ENCODE assay signal across 15 mouse cellular contexts in genomic region chr5:142931241-142931745, GRCm38 (mm10). TPM values are rescaled to one million over a fixed set of nuclear protein-coding genes. Genes with fewer than 3 reads are reported as not detected.
DNase-seq lines count a peak whose midpoint lies in the region; ATAC-seq and TF ChIP-seq lines count a peak whose summit lies in the region.
"Had no signal": no experiment of that assay in that cellular context is flagged by ENCODE, and none has a peak within 500 bp of the region (broad histone marks: within the 10 kb centered on the region; RNA-seq: fewer than 3 reads in every experiment).

No protein-coding gene starts in this region.

- H3K36me3 ChIP-seq in forebrain, embryonic 10.5 days (replicated peaks) = no peaks in the 10 kb centered on the region
- H3K36me3 ChIP-seq in forebrain, embryonic 12.5 days (replicated peaks) = no peaks in the 10 kb centered on the region
- H3K36me3 ChIP-seq in intestine, embryonic 15.5 days = no peaks in the 10 kb centered on the region
- H3K36me3 ChIP-seq in macrophage (ENCODE audit: inconsistent target) = no peaks in the 10 kb centered on the region
- H3K36me3 ChIP-seq in thymus, adult 2 months (ENCODE audit: control insufficient read depth, insufficient read depth, low read length) = no peaks in the 10 kb centered on the region
- H3K36me3 ChIP-seq: embryonic facial prominence, embryonic 13.5 days; forebrain, embryonic 15.5 days; midbrain, embryonic 12.5 days had no signal

- no peak overlapping the region for H3K4me3 ChIP-seq in forebrain, embryonic 10.5 days
- no peak overlapping the region for H3K4me3 ChIP-seq in forebrain, embryonic 12.5 days (replicated peaks)
- no peak overlapping the region for H3K4me3 ChIP-seq in lung, adult 2 months (replicated peaks; ENCODE audit: extremely low read depth, low read depth, low read length)
- H3K4me3 ChIP-seq in intestine, embryonic 15.5 days (replicated peaks) = no peak overlapping the region
- H3K4me3 ChIP-seq in macrophage (ENCODE audit: inconsistent target) = no peak overlapping the region
- no peak overlapping the region for H3K4me3 ChIP-seq in thymus, adult 2 months (ENCODE audit: control insufficient read depth, insufficient read depth, low read length)
- H3K4me3 ChIP-seq: embryonic facial prominence, embryonic 13.5 days; forebrain, embryonic 15.5 days; midbrain, embryonic 12.5 days had no signal

- H3K9ac ChIP-seq in forebrain, embryonic 12.5 days = no peak overlapping the region
- no peak overlapping the region for H3K9ac ChIP-seq in intestine, embryonic 15.5 days
- H3K9ac ChIP-seq: embryonic facial prominence, embryonic 13.5 days; forebrain, embryonic 15.5 days; midbrain, embryonic 12.5 days had no signal

- TF ChIP-seq CTCF in lung, adult 2 months (IDR thresholded peaks at IDR 0.05; ENCODE audit: insufficient read depth, low read length) = no peak
- TF ChIP-seq CTCF in thymus, adult 2 months (IDR thresholded peaks at IDR 0.05; ENCODE audit: borderline replicate concordance, control insufficient read depth, extremely low read depth, insufficient read depth, low read length, poor library complexity) = no peak

- ATAC-seq in forebrain, embryonic 12.5 days (ENCODE audit: low FRiP score) = no peak
- ATAC-seq in intestine, embryonic 15.5 days = no peak
- ATAC-seq: forebrain, embryonic 15.5 days had no signal

- no peak overlapping the region for H3K4me2 ChIP-seq in forebrain, embryonic 12.5 days
- H3K4me2 ChIP-seq in intestine, embryonic 15.5 days (replicated peaks) = no peak overlapping the region
- H3K4me2 ChIP-seq: forebrain, embryonic 15.5 days; midbrain, embryonic 12.5 days had no signal

- no peaks in the 10 kb centered on the region for H3K9me3 ChIP-seq in forebrain, embryonic 10.5 days
- no peaks in the 10 kb centered on the region for H3K9me3 ChIP-seq in forebrain, embryonic 12.5 days
- no peaks in the 10 kb centered on the region for H3K9me3 ChIP-seq in intestine, embryonic 15.5 days
- H3K9me3 ChIP-seq: embryonic facial prominence, embryonic 13.5 days; forebrain, embryonic 15.5 days; midbrain, embryonic 12.5 days had no signal

- peaks cover 24% of the 10 kb centered on the region for H3K27me3 ChIP-seq in forebrain, embryonic 10.5 days (ENCODE audit: poor library complexity, severe bottlenecking)
- peaks cover 29% of the 10 kb centered on the region for H3K27me3 ChIP-seq in forebrain, embryonic 12.5 days
- H3K27me3 ChIP-seq in intestine, embryonic 15.5 days (replicated peaks) = no peaks in the 10 kb centered on the region
- H3K27me3 ChIP-seq in thymus, adult 2 months (ENCODE audit: control insufficient read depth, insufficient read depth, low read length) = no peaks in the 10 kb centered on the region
- H3K27me3 ChIP-seq: embryonic facial prominence, embryonic 13.5 days; forebrain, embryonic 15.5 days had no signal

- peaks cover 38% of the 10 kb centered on the region for H3K79me2 ChIP-seq in macrophage (ENCODE audit: inconsistent target)

- H3K27ac ChIP-seq in forebrain, embryonic 10.5 days = peak overlapping the region; percentile 41; the same call in 1 of the 2 replicates
- H3K27ac ChIP-seq in forebrain, embryonic 12.5 days = no peak overlapping the region
- H3K27ac ChIP-seq in intestine, embryonic 15.5 days = 0 out of 2 replicates have a peak overlapping the region, but pooled peaks have one; percentile 9
- H3K27ac ChIP-seq in macrophage = peak overlapping the region; percentile 48; the same call in 1 of the 2 replicates
- no peak overlapping the region for H3K27ac ChIP-seq in thymus, adult 2 months (ENCODE audit: control insufficient read depth, insufficient read depth, low read length)
- H3K27ac ChIP-seq: forebrain, embryonic 15.5 days; midbrain, embryonic 12.5 days had no signal

- TF ChIP-seq POLR2A in lung, adult 2 months (IDR thresholded peaks at IDR 0.05; ENCODE audit: borderline replicate concordance, extremely low read depth, low read depth, low read length) = no peak
- no peak for TF ChIP-seq POLR2A in thymus, adult 2 months (IDR thresholded peaks at IDR 0.05; ENCODE audit: control insufficient read depth, extremely low read depth, insufficient read depth, low read length, poor library complexity)

- peaks cover 44% of the 10 kb centered on the region for H3K4me1 ChIP-seq in forebrain, embryonic 10.5 days
- H3K4me1 ChIP-seq in forebrain, embryonic 12.5 days = peaks cover 21% of the 10 kb centered on the region
- H3K4me1 ChIP-seq in lung, adult 2 months (ENCODE audit: control insufficient read depth, insufficient read depth, low read length) = peaks cover 8% of the 10 kb centered on the region
- peaks cover 24% of the 10 kb centered on the region for H3K4me1 ChIP-seq in intestine, embryonic 15.5 days (replicated peaks)
- H3K4me1 ChIP-seq in thymus, adult 2 months (replicated peaks; ENCODE audit: control insufficient read depth, insufficient read depth, low read length) = peaks cover 46% of the 10 kb centered on the region

- WGBS in forebrain, embryonic 10.5 days = 83% methylated on average over 9 of the region's 9 CpGs
- WGBS in forebrain, embryonic 12.5 days = 87% methylated on average over 9 of the region's 9 CpGs
- WGBS in lung, adult 2 months = 88% methylated on average over 9 of the region's 9 CpGs
- 90% methylated on average over 9 of the region's 9 CpGs for WGBS in intestine, embryonic 15.5 days
- WGBS in macrophage (ENCODE audit: missing documents) = 92% methylated on average over 9 of the region's 9 CpGs
- 88% methylated on average over 9 of the region's 9 CpGs for WGBS in thymus, adult 2 months

- no peak for DNase-seq in forebrain, embryonic 10.5 days (ENCODE audit: extremely low spot score, low spot score)
- peak; percentile 20 for DNase-seq in lung, adult 2 months
- DNase-seq in lung, postnatal 4 days = no peak
- no peak for DNase-seq in adrenal gland, postnatal 36 days
- no peak for DNase-seq in thymus, adult 2 months
- DNase-seq: cerebellum, postnatal 25 days; kidney, adult 18-20 months; lung, adult 18-20 months; thymus, postnatal 25 days had no signal

RNA-seq across cellular contexts. Expression of gene Actb, which starts 24.7 kb away (rescaled TPM):
- polyA plus RNA-seq in forebrain, embryonic 10.5 days (2016; fragmentation: Nextera tagmentation; extraction: Ambion mirVana) = 12,867 and 12,868 TPM in 2 replicates
- 12,389 and 14,301 TPM in 2 replicates for polyA plus RNA-seq in forebrain, embryonic 12.5 days (2016; fragmentation: Nextera tagmentation; extraction: Ambion mirVana)
- polyA plus RNA-seq in lung, adult 2 months (2012; rRNA removed) = 5,708 and 6,451 TPM in 2 replicates
- 14,579 and 17,104 TPM in 2 replicates for polyA plus RNA-seq in intestine, embryonic 15.5 days (2015; fragmentation: Nextera tagmentation; extraction: Ambion mirVana)
- total RNA-seq in macrophage (2018; cell fraction: chromatin; rRNA removed) = 1,000 to 10,000 TPM in 20 of 26 experiments, 100 to 1,000 TPM in 6; 611 to 2,451 (median 1,466) TPM
- over 10,000 TPM in 12 of 26 experiments, 1,000 to 10,000 TPM in 14; 5,675 to 13,626 (median 9,300) TPM for total RNA-seq in macrophage (2018; cell fraction: cytosol; rRNA removed)
- over 10,000 TPM in 1 of 26 experiments, 1,000 to 10,000 TPM in 25; 1,921 to 11,492 (median 4,963) TPM for total RNA-seq in macrophage (2018; cell fraction: nucleus; rRNA removed)
- polyA plus RNA-seq in macrophage (2018) = 4,180 to 7,540 TPM (median 4,195 TPM) in 3 replicates
- total RNA-seq in adrenal gland, postnatal 36 days (2021) = 1,000 to 10,000 TPM; 3,336 to 3,351 TPM
- 6,903 and 9,637 TPM in 2 replicates for polyA plus RNA-seq in thymus, adult 2 months (2012; rRNA removed)

RNA-seq across cellular contexts. Expression of gene Fscn1, which starts 28.9 kb away (rescaled TPM):
- polyA plus RNA-seq in forebrain, embryonic 10.5 days (2016; fragmentation: Nextera tagmentation; extraction: Ambion mirVana) = 676 and 689 TPM in 2 replicates
- 665 and 748 TPM in 2 replicates for polyA plus RNA-seq in forebrain, embryonic 12.5 days (2016; fragmentation: Nextera tagmentation; extraction: Ambion mirVana)
- polyA plus RNA-seq in lung, adult 2 months (2012; rRNA removed) = 21.0 and 26.3 TPM in 2 replicates
- polyA plus RNA-seq in intestine, embryonic 15.5 days (2015; fragmentation: Nextera tagmentation; extraction: Ambion mirVana) = 140 and 170 TPM in 2 replicates
- total RNA-seq in macrophage (2018; cell fraction: chromatin; rRNA removed) = 10 to 100 TPM in 2 of 26 experiments, 1 to 10 TPM in 12, under 1 TPM in 7, not detected in 5; 0.31 to 17.6 (median 1.7) TPM
- 10 to 100 TPM in 3 of 26 experiments, 1 to 10 TPM in 23; 1.1 to 31.7 (median 6.6) TPM for total RNA-seq in macrophage (2018; cell fraction: cytosol; rRNA removed)
- 10 to 100 TPM in 5 of 26 experiments, 1 to 10 TPM in 16, under 1 TPM in 5; 0.25 to 20.1 (median 3.4) TPM for total RNA-seq in macrophage (2018; cell fraction: nucleus; rRNA removed)
- 0.81 to 1.8 TPM (median 0.94 TPM) in 3 replicates for polyA plus RNA-seq in macrophage (2018)
- total RNA-seq in adrenal gland, postnatal 36 days (2021) = 10 to 100 TPM; 33.6 to 42.0 TPM
- polyA plus RNA-seq in thymus, adult 2 months (2012; rRNA removed) = 148 and 157 TPM in 2 replicates

RNA-seq across cellular contexts. Expression of gene Fbxl18, which starts 36.1 kb away (rescaled TPM):
- 24.2 and 25.1 TPM in 2 replicates for polyA plus RNA-seq in forebrain, embryonic 10.5 days (2016; fragmentation: Nextera tagmentation; extraction: Ambion mirVana)
- 24.0 and 24.6 TPM in 2 replicates for polyA plus RNA-seq in forebrain, embryonic 12.5 days (2016; fragmentation: Nextera tagmentation; extraction: Ambion mirVana)
- 21.3 and 22.5 TPM in 2 replicates for polyA plus RNA-seq in lung, adult 2 months (2012; rRNA removed)
- polyA plus RNA-seq in intestine, embryonic 15.5 days (2015; fragmentation: Nextera tagmentation; extraction: Ambion mirVana) = 11.1 and 11.4 TPM in 2 replicates
- 10 to 100 TPM in 24 of 26 experiments, 1 to 10 TPM in 2; 9.3 to 53.0 (median 32.1) TPM for total RNA-seq in macrophage (2018; cell fraction: chromatin; rRNA removed)
- total RNA-seq in macrophage (2018; cell fraction: cytosol; rRNA removed) = 1 to 10 TPM; 2.2 to 8.0 (median 5.6) TPM
- total RNA-seq in macrophage (2018; cell fraction: nucleus; rRNA removed) = 10 to 100 TPM in 20 of 26 experiments, 1 to 10 TPM in 6; 4.3 to 34.8 (median 15.7) TPM
- polyA plus RNA-seq in macrophage (2018) = 2.5 to 5.4 TPM (median 3.5 TPM) in 3 replicates
- total RNA-seq in adrenal gland, postnatal 36 days (2021) = 10 to 100 TPM; 10.8 to 13.9 TPM
- 25.8 and 29.9 TPM in 2 replicates for polyA plus RNA-seq in thymus, adult 2 months (2012; rRNA removed)

Comparison
In these comparisons a context has a peak if more than half of its experiments do, and no peak if none do; other contexts are left out.
1. H3K27ac ChIP-seq: peak in forebrain, embryonic 10.5 days (single experiment), intestine, embryonic 15.5 days (single experiment) and macrophage (single experiment); none in forebrain, embryonic 12.5 days (single experiment) and thymus, adult 2 months (single experiment).